Mouse (Mus musculus): Measurements from ENCODE around the gene Lrsam1. TPM values are rescaled to one million over a fixed set of nuclear protein-coding genes. Genes with fewer than 3 reads are reported as not detected.

Lrsam1 gene
- polyA plus RNA-seq (2017; shearing (Covaris generic)), result 5.4 TPM

GRCm38 (mm10) chr2:32961192-32961995, at the start of gene Lrsam1, which contains the start of gene Rpl12:
TSS of gene Lrsam1 (minus strand) at chr2:32961614.
TSS of gene Rpl12 (plus strand) at chr2:32961559.

GRCm38 (mm10) chr2:32981725-32982271, 20.4 kb upstream of the Lrsam1 start, which contains the start of gene Slc2a8:
TSS of gene Slc2a8 (minus strand) at chr2:32982083.

GRCm38 (mm10) chr2:32875675-32876489, 85.5 kb downstream of the Lrsam1 start, which contains the start of gene Fam129b:
TSS of gene Fam129b (plus strand) at chr2:32876114.

Other genes starting within 250 kb of the Lrsam1 start
- gene Cdk9, start 248.5 kb downstream of the Lrsam1 start, polyA plus RNA-seq (2017; shearing (Covaris generic)), result 126 TPM
- gene Sh2d3c, start 240.6 kb downstream of the Lrsam1 start, polyA plus RNA-seq (2017; shearing (Covaris generic)), result 62.7 TPM
- not detected for gene 6330409D20Rik, start 220.6 kb downstream of the Lrsam1 start, polyA plus RNA-seq (2017; shearing (Covaris generic))
- gene Tor2a, start 204.4 kb downstream of the Lrsam1 start, polyA plus RNA-seq (2017; shearing (Covaris generic)), result 39.1 TPM
- gene Ttc16, start 186.0 kb downstream of the Lrsam1 start, polyA plus RNA-seq (2017; shearing (Covaris generic)), result 2.0 TPM
- gene Ptrh1, start 185.8 kb downstream of the Lrsam1 start, polyA plus RNA-seq (2017; shearing (Covaris generic)), result 12.3 TPM
- 2.5 TPM for gene Cfap157, start 177.2 kb downstream of the Lrsam1 start, polyA plus RNA-seq (2017; shearing (Covaris generic))
- 13.5 TPM for gene Stxbp1, start 114.4 kb downstream of the Lrsam1 start, polyA plus RNA-seq (2017; shearing (Covaris generic))
- gene Fam129b, start 85.5 kb downstream of the Lrsam1 start, polyA plus RNA-seq (2017; shearing (Covaris generic)), result 1.5 TPM
- 42.5 TPM for gene Rpl12, start 55 bp downstream of the Lrsam1 start, polyA plus RNA-seq (2017; shearing (Covaris generic))
- 14.6 TPM for gene Slc2a8, start 20.5 kb upstream of the Lrsam1 start, polyA plus RNA-seq (2017; shearing (Covaris generic))
- 2.1 TPM for gene Garnl3, start 170.0 kb upstream of the Lrsam1 start, polyA plus RNA-seq (2017; shearing (Covaris generic))

All from effector memory CD4-positive, alpha-beta T cell, adult 5 months (primary cell).